In the genomic region with DNA sequence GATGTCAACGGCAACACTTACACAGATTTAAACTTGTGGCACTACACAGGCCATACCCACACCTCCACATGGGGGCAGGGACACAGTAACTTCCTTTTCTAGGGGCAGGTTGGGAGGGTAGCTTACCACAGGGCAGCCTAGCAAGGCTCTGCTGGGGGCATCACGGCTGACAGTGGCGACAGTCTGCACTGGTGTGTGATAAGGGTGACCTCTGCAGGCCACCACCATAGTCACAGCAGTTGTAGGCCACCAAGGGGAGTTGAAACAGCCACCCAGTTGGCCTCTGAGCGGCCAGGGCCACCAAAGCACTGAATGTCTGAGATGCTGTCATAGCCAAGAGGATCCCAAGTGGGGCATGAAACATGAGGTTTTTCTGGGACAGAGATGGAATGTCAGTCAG, we compare ENCODE assay signal across 8 mouse cellular contexts. TPM values are rescaled to one million over a fixed set of nuclear protein-coding genes. Genes with fewer than 3 reads are reported as not detected.
A peak's percentile ranks its signal among the peaks of the same experiment; 100 is the strongest.
DNase-seq lines count a peak whose midpoint lies in the region; ATAC-seq and TF ChIP-seq lines count a peak whose summit lies in the region.

No protein-coding gene starts in this region.

- H3K27me3 ChIP-seq in heart, embryonic 11.5 days (ENCODE audit: control insufficient read depth, insufficient read depth, low read length) = no peaks in the 10 kb centered on the region
- no peaks in the 10 kb centered on the region for H3K27me3 ChIP-seq in liver, adult 2 months (ENCODE audit: control insufficient read depth, insufficient read depth, low read length)

- peak; percentile 92 for ATAC-seq in CD4-positive, CD25-positive, alpha-beta regulatory T cell, adult 4 months
- peak; percentile 44; the same call in 1 of the 2 replicates for ATAC-seq in heart, embryonic 11.5 days (replicated peaks; ENCODE audit: insufficient number of reproducible peaks, low FRiP score, low TSS enrichment)

- WGBS in heart, embryonic 11.5 days (ENCODE audit: insufficient replicate concordance) = 10% methylated on average over 4 of the region's 4 CpGs
- 20% methylated on average over 4 of the region's 4 CpGs for WGBS in liver, adult 2 months

- H3K36me3 ChIP-seq in heart, embryonic 11.5 days (ENCODE audit: control insufficient read depth, insufficient read depth, low read length) = no peaks in the 10 kb centered on the region
- H3K36me3 ChIP-seq in liver, adult 2 months (ENCODE audit: control insufficient read depth, insufficient read depth, low read length) = no peaks in the 10 kb centered on the region

- H3K9ac ChIP-seq in heart, embryonic 11.5 days (ENCODE audit: low read depth, low read length) = no peak overlapping the region
- no peak overlapping the region for H3K9ac ChIP-seq in liver, adult 2 months (ENCODE audit: low read depth, low read length)

- no peak for TF ChIP-seq POLR2A in liver, adult 2 months (IDR thresholded peaks at IDR 0.05; ENCODE audit: extremely low read depth, insufficient read depth, low read length)

- DNase-seq in gastrocnemius, postnatal 14 days = peak; percentile 67
- DNase-seq in gastrocnemius, postnatal 10 days = no peak
- peak; percentile 35 to 48 for DNase-seq in cerebellum, adult 18-20 months
- DNase-seq in liver, adult 2 months (ENCODE audit: extremely low read depth, low read depth, low spot score) = no peak
- DNase-seq in naive thymus-derived CD4-positive, alpha-beta T cell, adult 2 months (ENCODE audit: low read depth) = peak; percentile 81
- no peak for DNase-seq in c-Kit-positive CD71-positive TER-119-positive erythroid progenitor cells, embryonic 14.5 days (ENCODE audit: low spot score)

- no peaks in the 10 kb centered on the region for H3K9me3 ChIP-seq in heart, embryonic 11.5 days (replicated peaks; ENCODE audit: control insufficient read depth, low read length)

- intact Hi-C loops in gastrocnemius, postnatal 14 days (cut with DNase I; ENCODE audit: low total_unique reads) = loop anchor here (5.0 kb wide), 1 partner anchor 239 kb away; no protein-coding TSS in a partner anchor

- H3K79me2 ChIP-seq in liver, adult 2 months (ENCODE audit: control insufficient read depth, insufficient read depth, low read length) = no peaks in the 10 kb centered on the region

- no peak overlapping the region for H3K27ac ChIP-seq in heart, embryonic 11.5 days (ENCODE audit: low read depth, low read length)
- H3K27ac ChIP-seq in liver, adult 2 months (replicated peaks; ENCODE audit: insufficient read depth, low read depth, low read length) = no peak overlapping the region

- peaks cover 6% of the 10 kb centered on the region for H3K4me1 ChIP-seq in heart, embryonic 11.5 days (ENCODE audit: control insufficient read depth, insufficient read depth, low read length)
- no peaks in the 10 kb centered on the region for H3K4me1 ChIP-seq in liver, adult 2 months (ENCODE audit: control insufficient read depth, insufficient read depth, low read length)

- no peak overlapping the region for H3K4me3 ChIP-seq in heart, embryonic 11.5 days (ENCODE audit: low read depth, low read length)
- H3K4me3 ChIP-seq in liver, adult 2 months (ENCODE audit: insufficient read depth, low read depth, low read length) = no peak overlapping the region

- no peak overlapping the region for H3K4me2 ChIP-seq in heart, embryonic 11.5 days

- TF ChIP-seq CTCF in liver, adult 2 months (IDR thresholded peaks at IDR 0.05; ENCODE audit: low read depth, low read length) = peak; percentile 89

RNA-seq across cellular contexts. Expression of a gene that starts 13.6 kb away (rescaled TPM):
- 100 to 1,000 TPM in 1 of 2 experiments, 10 to 100 TPM in 1; 64.1 to 106 TPM for total RNA-seq in gastrocnemius, postnatal 14 days (2021)
- total RNA-seq in gastrocnemius, postnatal 10 days (2021) = 100 to 1,000 TPM; 104 to 147 TPM
- polyA plus RNA-seq in CD4-positive, CD25-positive, alpha-beta regulatory T cell, adult 4 months (2017; shearing (Covaris generic)) = not detected
- polyA plus RNA-seq in heart, embryonic 11.5 days (2014; fragmentation: Nextera tagmentation; extraction: Ambion mirVana) = 145 and 157 TPM in 2 replicates
- total RNA-seq in liver, adult 2 months (2014; rRNA removed) = 58.6 and 67.0 TPM in 2 replicates
- 60.7 and 90.0 TPM in 2 replicates for polyA plus RNA-seq in liver, adult 2 months (2012; rRNA removed)

RNA-seq across cellular contexts. Expression of a gene that starts 20.2 kb away (rescaled TPM):
- not detected for total RNA-seq in gastrocnemius, postnatal 14 days (2021)
- under 1 TPM in 1 of 2 experiments, not detected in 1; 0.40 TPM for total RNA-seq in gastrocnemius, postnatal 10 days (2021)
- not detected for polyA plus RNA-seq in CD4-positive, CD25-positive, alpha-beta regulatory T cell, adult 4 months (2017; shearing (Covaris generic))
- polyA plus RNA-seq in heart, embryonic 11.5 days (2014; fragmentation: Nextera tagmentation; extraction: Ambion mirVana) = not detected in 2 replicates
- not detected in 2 replicates for total RNA-seq in liver, adult 2 months (2014; rRNA removed)
- not detected in 2 replicates for polyA plus RNA-seq in liver, adult 2 months (2012; rRNA removed)

RNA-seq across cellular contexts. Expression of a gene that starts 38.0 kb away (rescaled TPM):
- total RNA-seq in gastrocnemius, postnatal 14 days (2021) = 1 to 10 TPM; 4.9 to 6.3 TPM
- 1 to 10 TPM; 9.3 to 9.4 TPM for total RNA-seq in gastrocnemius, postnatal 10 days (2021)
- 1 to 10 TPM; 5.8 to 7.7 TPM for polyA plus RNA-seq in CD4-positive, CD25-positive, alpha-beta regulatory T cell, adult 4 months (2017; shearing (Covaris generic))
- polyA plus RNA-seq in heart, embryonic 11.5 days (2014; fragmentation: Nextera tagmentation; extraction: Ambion mirVana) = 15.7 and 20.6 TPM in 2 replicates
- 116 and 153 TPM in 2 replicates for total RNA-seq in liver, adult 2 months (2014; rRNA removed)
- 421 and 511 TPM in 2 replicates for polyA plus RNA-seq in liver, adult 2 months (2012; rRNA removed)

RNA-seq across cellular contexts. Expression of a gene that starts 49.8 kb away (rescaled TPM):
- total RNA-seq in gastrocnemius, postnatal 14 days (2021) = 10 to 100 TPM; 17.1 to 18.9 TPM
- total RNA-seq in gastrocnemius, postnatal 10 days (2021) = 10 to 100 TPM; 22.5 to 33.5 TPM
- polyA plus RNA-seq in CD4-positive, CD25-positive, alpha-beta regulatory T cell, adult 4 months (2017; shearing (Covaris generic)) = 10 to 100 TPM; 21.9 to 33.0 TPM
- 20.9 and 23.5 TPM in 2 replicates for polyA plus RNA-seq in heart, embryonic 11.5 days (2014; fragmentation: Nextera tagmentation; extraction: Ambion mirVana)
- total RNA-seq in liver, adult 2 months (2014; rRNA removed) = 6.2 and 13.8 TPM in 2 replicates
- 9.1 and 9.7 TPM in 2 replicates for polyA plus RNA-seq in liver, adult 2 months (2012; rRNA removed)

Comparison
In these comparisons a context has a peak if more than half of its experiments do, and no peak if none do; other contexts are left out.
1. DNase-seq: peak in gastrocnemius, postnatal 14 days (single experiment), cerebellum, adult 18-20 months (2 of 2) and naive thymus-derived CD4-positive, alpha-beta T cell, adult 2 months (single experiment); none in gastrocnemius, postnatal 10 days (single experiment), liver, adult 2 months (single experiment) and c-Kit-positive CD71-positive TER-119-positive erythroid progenitor cells, embryonic 14.5 days (single experiment).
2. RNA of a gene that starts 38.0 kb away (total RNA-seq): 116 to 153 TPM in liver, adult 2 months; 9.3 to 9.4 TPM in gastrocnemius, postnatal 10 days and 4.9 to 6.3 TPM in gastrocnemius, postnatal 14 days; every median in the first group is over 10 times any median in the second.